Mouse (Mus musculus) heart, embryonic 11.5 days (tissue): ENCODE results near the gene Grm8. TPM values are rescaled to one million over a fixed set of nuclear protein-coding genes. Genes with fewer than 3 reads are reported as not detected.

Experiments
- ATAC-seq: fragments of 200-750 bp; cut with Nextera tagmentation; replicated peaks from 2 replicates; pipeline ENCODE4 v1.8.0; 2017; ENCODE audit warnings: moderate library complexity; ENCODE audit not compliant: insufficient number of reproducible peaks, low FRiP score, low TSS enrichment
- H3K27ac ChIP-seq: fragments of 300-500 bp; sonication (generic); 2 replicates; pipeline ENCODE4 v1.5.1; 2014; ENCODE audit warnings: mild to moderate bottlenecking, low read depth, low read length
- H3K27me3 ChIP-seq: fragments of 300-500 bp; sonication (generic); 2 replicates; pipeline ENCODE4 v1.6.1; 2014; ENCODE audit warnings: mild to moderate bottlenecking, low read length, mixed read lengths; ENCODE audit not compliant: control insufficient read depth, insufficient read depth
- H3K36me3 ChIP-seq: fragments of 300-500 bp; sonication (generic); 2 replicates; pipeline ENCODE4 v1.6.1; 2014; ENCODE audit warnings: mild to moderate bottlenecking, low read length, moderate library complexity, mixed read lengths; ENCODE audit not compliant: control insufficient read depth, insufficient read depth
- H3K4me1 ChIP-seq: fragments of 300-500 bp; sonication (generic); 2 replicates; pipeline ENCODE4 v1.6.1; 2014; ENCODE audit warnings: low read length; ENCODE audit not compliant: control insufficient read depth, insufficient read depth
- H3K4me2 ChIP-seq: fragments of 300-500 bp; sonication (generic); 2 replicates; pipeline ENCODE4 v1.6.1; 2014; ENCODE audit warnings: mild to moderate bottlenecking, moderate library complexity
- H3K4me3 ChIP-seq: fragments of 300-500 bp; sonication (generic); 2 replicates; pipeline ENCODE4 v1.5.1; 2014; ENCODE audit warnings: low read depth, low read length
- H3K9ac ChIP-seq: fragments of 300-500 bp; sonication (generic); 2 replicates; pipeline ENCODE4 v1.6.1; 2014; ENCODE audit warnings: mild to moderate bottlenecking, low read depth, low read length, moderate library complexity
- H3K9me3 ChIP-seq: fragments of 300-500 bp; sonication (generic); replicated peaks from 2 replicates; pipeline ENCODE4 v1.6.1; 2016; ENCODE audit warnings: low read length; ENCODE audit not compliant: control insufficient read depth
- WGBS: fragments of 180-500 bp; shearing (Covaris S2); extraction: QIAGEN DNeasy Blood & Tissue Kit; methylation state at CpG from one replicate; pipeline ENCODE4 v1.1.7; 2014; ENCODE audit not compliant: insufficient replicate concordance; 5-methylcytosine and 5-hydroxymethylcytosine counted together
- polyA plus RNA-seq: library from polyadenylated mRNA; unstranded; fragments of >200 nt; fragmentation: Nextera tagmentation; extraction: Ambion mirVana; gene quantifications from 2 replicates; pipeline ENCODE4 v1.2.1, GENCODE M21; 2014

Gene Grm8
- polyA plus RNA-seq, 1 experiment from 2014 or later = 0.07 TPM

DNA sequence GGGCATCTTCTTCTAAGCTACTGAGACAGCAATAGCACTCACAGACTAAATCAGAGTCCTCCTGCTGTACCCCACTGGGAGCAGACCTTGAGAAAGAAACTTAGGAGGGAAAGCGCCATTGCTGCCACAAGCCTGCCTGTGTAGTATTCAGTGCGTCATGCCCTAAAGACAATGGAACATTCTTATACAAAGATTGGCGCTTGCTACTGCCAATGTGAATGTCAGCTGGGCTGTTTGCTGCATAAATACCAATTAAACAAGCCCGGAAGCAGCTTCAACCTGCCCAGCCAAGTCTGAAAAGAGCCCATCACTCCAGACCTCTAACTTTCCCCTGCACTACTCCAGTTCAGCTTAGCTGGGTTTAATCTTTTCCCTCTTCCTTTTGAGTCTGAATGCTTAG is 2.9 kb downstream of the Grm8 start:
- Histone ChIP-seq H3K9ac (no peak overlapping the region), H3K4me3 (no peak overlapping the region), H3K4me1 (peaks cover 11% of the 10 kb centered on the region), H3K4me2 (no peak overlapping the region), H3K36me3 (no peaks in the 10 kb centered on the region), H3K27ac (no peak overlapping the region), H3K27me3 (peaks cover 53% of the 10 kb centered on the region), H3K9me3 (no peaks in the 10 kb centered on the region)
- 22% methylated on average over 4 of the region's 4 CpGs for WGBS
- ATAC-seq = no peak

DNA sequence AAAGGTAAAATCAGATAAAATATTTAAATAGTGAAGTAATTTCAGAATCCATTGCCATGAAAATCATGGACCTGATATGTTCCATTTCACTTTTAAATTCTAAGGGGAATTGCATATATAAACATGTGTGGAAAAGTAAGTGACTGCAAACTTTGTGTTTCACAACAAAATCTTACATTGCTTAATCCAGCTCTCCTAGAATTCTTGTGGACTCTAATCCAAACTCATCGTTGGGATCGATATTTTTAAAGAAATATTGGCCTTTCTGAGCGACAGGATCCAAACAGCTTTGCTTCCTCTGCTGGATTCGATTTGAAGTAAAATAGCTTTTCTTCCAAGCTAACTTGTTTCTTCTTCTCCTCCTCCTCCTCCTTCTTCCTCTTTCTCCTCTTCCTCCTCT is 6.1 kb downstream of the Grm8 start:
- Histone ChIP-seq H3K9me3 (no peaks in the 10 kb centered on the region), H3K27me3 (peaks cover 29% of the 10 kb centered on the region), H3K36me3 (no peaks in the 10 kb centered on the region), H3K4me1 (peaks cover 3% of the 10 kb centered on the region), H3K9ac (no peak overlapping the region), H3K27ac (no peak overlapping the region), H3K4me3 (no peak overlapping the region), H3K4me2 (no peak overlapping the region)
- ATAC-seq = no peak
- WGBS = 82% methylated on average over 4 of the region's 4 CpGs

DNA sequence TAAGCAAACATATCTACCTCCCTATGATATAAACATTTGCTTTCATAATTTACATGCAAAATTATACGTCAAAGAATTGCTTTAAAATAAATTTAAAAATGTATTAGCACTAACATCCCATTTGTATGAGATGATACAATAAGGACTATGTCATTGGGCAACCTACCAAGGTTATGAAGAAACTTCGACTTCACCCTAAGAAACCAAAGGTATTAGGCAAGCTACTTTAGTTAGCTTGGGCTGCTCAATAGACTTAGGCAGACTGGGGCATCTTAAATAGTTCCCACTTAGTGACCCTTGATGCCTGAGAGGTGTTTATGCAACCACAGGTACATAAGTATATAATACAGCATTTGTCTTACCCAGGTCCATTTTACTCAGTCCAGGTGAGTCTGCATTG is 19.5 kb downstream of the Grm8 start:
- Histone ChIP-seq H3K4me1 (no peaks in the 10 kb centered on the region), H3K4me2 (no peak overlapping the region), H3K9me3 (no peaks in the 10 kb centered on the region), H3K36me3 (no peaks in the 10 kb centered on the region), H3K4me3 (no peak overlapping the region), H3K9ac (no peak overlapping the region), H3K27ac (no peak overlapping the region), H3K27me3 (no peaks in the 10 kb centered on the region)
- ATAC-seq = no peak
- 73% methylated on average over 2 of the region's 2 CpGs for WGBS

GRCm38 (mm10) chr6:28114916-28115315 is 20.1 kb downstream of the Grm8 start:
- no peaks in the 10 kb centered on the region for H3K36me3 ChIP-seq
- 63% methylated on average over 1 of the region's 1 CpGs for WGBS
- no peaks in the 10 kb centered on the region for H3K4me1 ChIP-seq
- H3K27ac ChIP-seq = no peak overlapping the region
- no peak for ATAC-seq
- H3K4me3 ChIP-seq = no peak overlapping the region
- no peak overlapping the region for H3K9ac ChIP-seq
- H3K27me3 ChIP-seq = no peaks in the 10 kb centered on the region
- no peak overlapping the region for H3K4me2 ChIP-seq
- H3K9me3 ChIP-seq = no peaks in the 10 kb centered on the region

DNA sequence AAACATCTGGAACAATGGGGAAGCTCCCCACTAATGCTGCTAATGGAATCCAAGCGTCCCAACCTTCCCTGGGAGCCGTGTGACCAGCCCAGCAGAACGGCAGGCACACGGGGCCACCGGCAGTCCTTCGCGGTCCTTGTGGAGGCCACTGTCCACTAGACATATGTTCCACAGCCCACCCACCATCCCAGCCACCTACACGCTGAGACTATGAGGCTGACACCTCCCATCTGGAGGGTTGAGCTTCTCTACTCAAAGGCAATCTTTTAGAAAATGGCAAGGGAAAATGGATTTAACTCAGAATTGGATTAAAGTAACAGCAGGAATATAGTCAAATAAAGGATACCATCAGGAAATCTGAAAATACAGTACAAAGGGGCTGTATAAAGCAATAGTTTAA is 23.4 kb downstream of the Grm8 start:
- ATAC-seq = no peak
- no peaks in the 10 kb centered on the region for H3K36me3 ChIP-seq
- no peak overlapping the region for H3K4me2 ChIP-seq
- no peak overlapping the region for H3K4me3 ChIP-seq
- H3K27ac ChIP-seq = no peak overlapping the region
- no peaks in the 10 kb centered on the region for H3K4me1 ChIP-seq
- WGBS = 79% methylated on average over 8 of the region's 8 CpGs
- no peaks in the 10 kb centered on the region for H3K27me3 ChIP-seq
- H3K9ac ChIP-seq = no peak overlapping the region
- H3K9me3 ChIP-seq = no peaks in the 10 kb centered on the region

DNA sequence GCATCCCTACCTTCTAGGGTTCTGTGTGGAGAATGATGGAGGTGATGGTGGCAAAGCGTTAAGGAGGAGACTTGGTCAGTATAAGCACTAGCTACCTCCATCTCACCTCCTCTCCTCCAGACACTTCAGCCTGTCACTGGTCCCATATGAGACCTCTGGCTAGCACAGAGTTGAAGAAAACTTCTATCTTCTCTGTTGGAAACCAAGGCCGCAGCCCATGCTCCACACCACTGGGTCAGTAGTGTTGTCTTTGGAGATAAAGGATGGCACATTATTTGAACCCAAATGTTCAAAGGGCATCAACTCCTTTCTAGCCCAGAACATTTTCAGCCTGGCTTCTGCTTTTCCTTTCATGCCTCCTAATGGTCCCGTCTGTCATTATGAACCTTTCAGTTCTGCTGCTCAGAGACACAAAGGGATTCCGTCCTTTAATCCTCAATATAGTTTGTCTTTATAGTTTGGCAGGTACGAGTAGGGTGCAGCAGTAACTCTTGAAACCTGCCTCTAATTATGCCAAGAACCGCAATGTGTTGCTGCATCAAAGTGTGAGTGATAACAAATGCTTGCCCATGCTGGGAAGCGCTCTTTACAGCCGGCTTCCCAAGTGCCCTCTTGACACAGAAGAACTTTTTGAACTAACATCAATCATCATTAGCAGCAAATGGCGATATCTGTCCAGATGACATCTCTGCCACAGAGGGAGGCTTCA is 32.2 kb downstream of the Grm8 start:
- ATAC-seq = no peak
- H3K9ac ChIP-seq = no peak overlapping the region

DNA sequence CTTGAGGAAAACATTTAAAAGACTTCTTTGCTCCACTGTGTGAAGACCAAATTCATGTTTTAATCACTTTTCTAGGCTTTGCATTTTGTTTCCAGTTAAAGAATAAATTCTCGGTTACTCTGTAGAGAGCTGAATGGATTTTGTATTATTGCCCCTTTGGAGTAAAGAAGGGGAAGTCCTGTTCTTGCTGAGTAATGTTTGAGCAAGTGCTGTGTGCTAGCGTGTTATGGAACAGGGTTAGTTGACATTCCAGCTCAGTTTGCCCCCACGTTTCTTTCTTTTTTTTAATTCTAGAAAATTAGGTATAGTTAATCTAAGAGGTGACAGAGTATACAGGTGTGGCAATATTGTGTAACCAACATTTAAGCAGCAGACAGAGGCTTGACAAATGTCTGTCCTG is 35.0 kb downstream of the Grm8 start:
- Histone ChIP-seq H3K4me1 (no peaks in the 10 kb centered on the region), H3K4me3 (no peak overlapping the region), H3K9ac (no peak overlapping the region), H3K27ac (no peak overlapping the region), H3K27me3 (no peaks in the 10 kb centered on the region), H3K4me2 (no peak overlapping the region), H3K9me3 (no peaks in the 10 kb centered on the region), H3K36me3 (no peaks in the 10 kb centered on the region)
- WGBS = 76% methylated on average over 3 of the region's 3 CpGs
- no peak for ATAC-seq

More for the DNA sequence above, 32.2 kb downstream of the Grm8 start:
- no peaks in the 10 kb centered on the region for H3K27me3 ChIP-seq
- H3K4me1 ChIP-seq = no peaks in the 10 kb centered on the region
- H3K9me3 ChIP-seq = no peaks in the 10 kb centered on the region
- H3K36me3 ChIP-seq = no peaks in the 10 kb centered on the region
- H3K27ac ChIP-seq = no peak overlapping the region
- H3K4me3 ChIP-seq = no peak overlapping the region
- WGBS = 20% methylated on average over 9 of the region's 9 CpGs
- no peak overlapping the region for H3K4me2 ChIP-seq

DNA sequence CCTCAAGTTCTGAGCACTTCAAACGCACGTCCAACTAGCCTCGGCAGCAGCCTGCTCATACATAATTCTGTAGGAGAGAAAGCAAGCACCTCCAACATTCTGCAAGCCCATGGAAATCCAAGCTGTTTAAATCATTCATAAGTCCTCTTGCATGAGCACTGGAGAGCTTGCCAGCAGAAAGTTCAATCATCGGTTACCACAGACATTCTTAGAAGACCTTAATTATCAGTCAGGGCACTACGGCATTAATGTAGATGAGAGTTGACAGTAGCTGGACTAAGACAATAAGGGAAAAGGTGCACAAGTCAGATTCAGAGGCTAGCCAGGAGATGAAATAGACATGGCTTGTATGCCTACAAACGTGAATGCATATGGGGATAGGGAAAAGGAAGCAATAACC is 42.5 kb downstream of the Grm8 start:
- no peaks in the 10 kb centered on the region for H3K4me1 ChIP-seq
- no peaks in the 10 kb centered on the region for H3K9me3 ChIP-seq
- H3K9ac ChIP-seq = no peak overlapping the region
- H3K27me3 ChIP-seq = no peaks in the 10 kb centered on the region
- H3K36me3 ChIP-seq = no peaks in the 10 kb centered on the region
- H3K4me2 ChIP-seq = no peak overlapping the region
- ATAC-seq = no peak
- WGBS = 82% methylated on average over 6 of the region's 6 CpGs
- no peak overlapping the region for H3K4me3 ChIP-seq
- H3K27ac ChIP-seq = no peak overlapping the region

GRCm38 (mm10) chr6:28091836-28092235 is 43.1 kb downstream of the Grm8 start:
- Histone ChIP-seq H3K4me2 (no peak overlapping the region), H3K4me1 (no peaks in the 10 kb centered on the region), H3K27me3 (no peaks in the 10 kb centered on the region), H3K9ac (no peak overlapping the region), H3K9me3 (no peaks in the 10 kb centered on the region), H3K4me3 (no peak overlapping the region), H3K27ac (no peak overlapping the region), H3K36me3 (no peaks in the 10 kb centered on the region)
- no peak for ATAC-seq
- WGBS = 88% methylated on average over 3 of the region's 3 CpGs
